Mouse (Mus musculus) left cerebral cortex, adult 2 months (tissue): ENCODE data around the gene Kcnk18. TPM values are rescaled to one million over a fixed set of nuclear protein-coding genes. Genes with fewer than 3 reads are reported as not detected.

ENCODE experiments used
- DNase-seq, 2 experiments: peaks; one replicate each; pipeline ENCODE4 v3.0.0; 2021 to 2022; ENCODE audit warnings: low spot score in 2 of 2, mixed read lengths in 1 of 2; ENCODE audit errors: extremely low spot score in 1 of 2
- H3K27ac ChIP-seq: fragments of 200-600 bp; 2 replicates; pipeline ENCODE4 v1.8.1; 2022
- H3K4me3 ChIP-seq: fragments of 200-600 bp; 2 replicates; pipeline ENCODE4 v1.8.1; 2022
- CTCF ChIP-seq: fragments of 200-600 bp; IDR thresholded peaks from 2 replicates; pipeline ENCODE4 v1.8.1; 2022; ENCODE audit warnings: antibody characterized with exemption, mild to moderate bottlenecking, moderate library complexity
- intact Hi-C: fragments of 180-260 bp; cut with DNase I; formaldehyde crosslinking; loops from one replicate; pipeline ENCODE4 v1.15.1; 2025
- total RNA-seq, 2 experiments: library from RNA; stranded (reverse); gene quantifications; 2 replicates each; pipeline ENCODE4 v1.2.3; 2021

Kcnk18 gene
- total RNA-seq, 2 experiments from 2014 or later = not detected

- intact Hi-C loops = no loop called here
- no peak for TF ChIP-seq CTCF
- no peak overlapping the region for H3K4me3 ChIP-seq
Measured at GRCm38 (mm10) chr19:59263171-59263570, 44.2 kb downstream of the Kcnk18 start.

GRCm38 (mm10) chr19:59264838-59265532, 46.0 kb downstream of the Kcnk18 start:
- no peak for TF ChIP-seq CTCF
- intact Hi-C loops = no loop called here
- no peak overlapping the region for H3K4me3 ChIP-seq
- no peak for DNase-seq
- no peak overlapping the region for H3K27ac ChIP-seq

More at GRCm38 (mm10) chr19:59263171-59263570, 44.2 kb downstream of the Kcnk18 start:
- no peak for DNase-seq
- no peak overlapping the region for H3K27ac ChIP-seq

GRCm38 (mm10) chr19:59265907-59266306, 46.9 kb downstream of the Kcnk18 start:
- Histone ChIP-seq H3K27ac (no peak overlapping the region), H3K4me3 (no peak overlapping the region)
- TF ChIP-seq CTCF = no peak
- intact Hi-C loops = no loop called here
- DNase-seq = no peak

- DNase-seq = no peak
- TF ChIP-seq CTCF = no peak
- no peak overlapping the region for H3K4me3 ChIP-seq
- intact Hi-C loops = no loop called here
- H3K27ac ChIP-seq = no peak overlapping the region
Measured at GRCm38 (mm10) chr19:59267417-59267963, 48.5 kb downstream of the Kcnk18 start.

GRCm38 (mm10) chr19:59273190-59273589, 54.2 kb downstream of the Kcnk18 start:
- intact Hi-C loops = no loop called here
- Histone ChIP-seq H3K4me3 (no peak overlapping the region), H3K27ac (no peak overlapping the region)
- no peak for TF ChIP-seq CTCF
- DNase-seq = no peak

- Histone ChIP-seq H3K27ac (no peak overlapping the region), H3K4me3 (no peak overlapping the region)
- intact Hi-C loops = no loop called here
- DNase-seq = no peak
- no peak for TF ChIP-seq CTCF
Measured at GRCm38 (mm10) chr19:59276354-59276753, 57.3 kb downstream of the Kcnk18 start.

- no peak overlapping the region for H3K4me3 ChIP-seq
- TF ChIP-seq CTCF = no peak
- intact Hi-C loops = no loop called here
- H3K27ac ChIP-seq = no peak overlapping the region
- DNase-seq = no peak
Measured at GRCm38 (mm10) chr19:59280841-59281240, 61.8 kb downstream of the Kcnk18 start.

GRCm38 (mm10) chr19:59282001-59282400, 63.0 kb downstream of the Kcnk18 start:
- no peak overlapping the region for H3K27ac ChIP-seq

More at GRCm38 (mm10) chr19:59282001-59282400, 63.0 kb downstream of the Kcnk18 start:
- no peak for DNase-seq
- intact Hi-C loops = no loop called here
- no peak overlapping the region for H3K4me3 ChIP-seq
- TF ChIP-seq CTCF = no peak

Other genes starting within 250 kb of the Kcnk18 start
- gene Shtn1, start 143.1 kb upstream of the Kcnk18 start, total RNA-seq = 10 to 100 TPM; 17.6 to 19.5 TPM
- gene Vax1, start 49.2 kb upstream of the Kcnk18 start, total RNA-seq = 1 to 10 TPM; 1.4 to 2.9 TPM
- gene Slc18a2, start 41.7 kb downstream of the Kcnk18 start, total RNA-seq = under 1 TPM in 1 of 2 experiments, not detected in 1; 0.37 TPM
- gene Rps12-ps3, start 103.1 kb downstream of the Kcnk18 start, total RNA-seq = 100 to 1,000 TPM; 226 to 242 TPM
- 10 to 100 TPM; 58.0 to 58.1 TPM for gene Pdzd8, start 126.6 kb downstream of the Kcnk18 start, total RNA-seq
- gene Emx2, start 239.2 kb downstream of the Kcnk18 start, total RNA-seq = 10 to 100 TPM; 14.5 to 15.6 TPM